Mouse (Mus musculus) retina, postnatal 1 day (tissue): Measurements from ENCODE around the gene Ttc7b.

Experiments used
- DNase-seq: peaks from one replicate; pipeline ENCODE4 v3.0.0-alpha.2; 2012

Gene Ttc7b

GRCm38 (mm10) chr12:100445271-100445670 lies 75.4 kb downstream of the Ttc7b start:
- no peak for DNase-seq

- no peak for DNase-seq
Observed at GRCm38 (mm10) chr12:100444671-100445165, 75.9 kb downstream of the Ttc7b start.

- DNase-seq = no peak
Observed at GRCm38 (mm10) chr12:100443452-100443851, 77.2 kb downstream of the Ttc7b start.

- DNase-seq = no peak
Observed at GRCm38 (mm10) chr12:100441609-100442008, 79.0 kb downstream of the Ttc7b start.

- no peak for DNase-seq
Observed at GRCm38 (mm10) chr12:100439883-100440282, 80.7 kb downstream of the Ttc7b start.

GRCm38 (mm10) chr12:100439145-100439755 lies 81.4 kb downstream of the Ttc7b start:
- no peak for DNase-seq

GRCm38 (mm10) chr12:100438509-100438908 lies 82.1 kb downstream of the Ttc7b start:
- peak; percentile 40 for DNase-seq

GRCm38 (mm10) chr12:100437862-100438261 lies 82.8 kb downstream of the Ttc7b start:
- no peak for DNase-seq

- no peak for DNase-seq
Observed at GRCm38 (mm10) chr12:100435763-100436162, 84.9 kb downstream of the Ttc7b start.

- no peak for DNase-seq
Observed at GRCm38 (mm10) chr12:100431830-100432229, 88.8 kb downstream of the Ttc7b start.

- no peak for DNase-seq
Observed at GRCm38 (mm10) chr12:100429414-100430114, 91.1 kb downstream of the Ttc7b start.

- no peak for DNase-seq
Observed at GRCm38 (mm10) chr12:100428183-100428582, 92.4 kb downstream of the Ttc7b start.

- DNase-seq = peak; percentile 22
Observed at GRCm38 (mm10) chr12:100426212-100426611, 94.4 kb downstream of the Ttc7b start.

GRCm38 (mm10) chr12:100425028-100425427 lies 95.6 kb downstream of the Ttc7b start:
- no peak for DNase-seq

- no peak for DNase-seq
Observed at GRCm38 (mm10) chr12:100422286-100422820, 98.3 kb downstream of the Ttc7b start.

GRCm38 (mm10) chr12:100421538-100421937 lies 99.1 kb downstream of the Ttc7b start:
- DNase-seq = peak; percentile 63

- no peak for DNase-seq
Observed at GRCm38 (mm10) chr12:100420903-100421302, 99.7 kb downstream of the Ttc7b start.

GRCm38 (mm10) chr12:100419946-100420874 lies 100.4 kb downstream of the Ttc7b start:
- no peak for DNase-seq

- DNase-seq = no peak
Observed at GRCm38 (mm10) chr12:100415802-100416201, 104.8 kb downstream of the Ttc7b start.

- no peak for DNase-seq
Observed at GRCm38 (mm10) chr12:100414717-100415398, 105.8 kb downstream of the Ttc7b start.

- DNase-seq = no peak
Observed at GRCm38 (mm10) chr12:100408714-100409113, 111.9 kb downstream of the Ttc7b start.

GRCm38 (mm10) chr12:100408143-100408542 lies 112.5 kb downstream of the Ttc7b start:
- DNase-seq = peak; percentile 41
